Mouse (Mus musculus) liver, embryonic 14.5 days (tissue): ENCODE data around the gene Mmp17. TPM values are rescaled to one million over a fixed set of nuclear protein-coding genes. Genes with fewer than 3 reads are reported as not detected.

ENCODE experiments used
- ATAC-seq: fragments of 200-750 bp; cut with Nextera tagmentation; 2 replicates; pipeline ENCODE4 v1.8.0; 2017; ENCODE audit warnings: moderate number of reproducible peaks, mild to moderate bottlenecking, moderate library complexity; ENCODE audit not compliant: insufficient read depth
- DNase-seq, 3 experiments: peaks; one replicate each; pipeline ENCODE4 v3.0.0-alpha.2; 2012 to 2013; ENCODE audit warnings: low read depth in 3 of 3, low spot score in 3 of 3
- H3K27ac ChIP-seq: fragments of 300-500 bp; sonication (generic); 2 replicates; pipeline ENCODE4 v1.5.1; 2014; ENCODE audit warnings: moderate library complexity, mild to moderate bottlenecking, control low read depth, inconsistent platforms
- H3K27me3 ChIP-seq: fragments of 300-500 bp; sonication (generic); 2 replicates; pipeline ENCODE4 v1.6.1; 2014; ENCODE audit warnings: mild to moderate bottlenecking, low read length, moderate library complexity; ENCODE audit not compliant: control insufficient read depth, insufficient read depth
- H3K36me3 ChIP-seq: fragments of 300-500 bp; sonication (generic); replicated peaks from 2 replicates; pipeline ENCODE4 v1.6.1; 2014; ENCODE audit warnings: low read depth; ENCODE audit not compliant: control insufficient read depth, insufficient read depth
- H3K4me1 ChIP-seq, 2 experiments: fragments of 200-500 bp in 1 of 2; fragments of 300-500 bp in 1 of 2; sonication (generic) in 1 of 2; replicated peaks; 2 replicates each; pipeline ENCODE4 v1.6.1; 2012 to 2014; ENCODE audit warnings: antibody characterized with exemption in 1 of 2, inconsistent platforms in 1 of 2, low read length in 1 of 2; ENCODE audit not compliant: control insufficient read depth in 2 of 2, insufficient read depth in 2 of 2
- H3K4me2 ChIP-seq: fragments of 300-500 bp; sonication (generic); 2 replicates; pipeline ENCODE4 v1.6.1; 2014; ENCODE audit warnings: low read depth, mild to moderate bottlenecking, control low read depth, moderate library complexity
- H3K4me3 ChIP-seq, 2 experiments: fragments of 200-500 bp in 1 of 2; fragments of 300-500 bp in 1 of 2; sonication (generic) in 1 of 2; 2 replicates each; pipeline ENCODE4 v1.5.1; 2012 to 2014; ENCODE audit warnings: low read depth in 2 of 2, low read length in 2 of 2, mild to moderate bottlenecking in 2 of 2, control low read depth in 1 of 2, inconsistent platforms in 1 of 2, moderate library complexity in 1 of 2; ENCODE audit not compliant: insufficient read depth in 1 of 2
- H3K9ac ChIP-seq: fragments of 300-500 bp; sonication (generic); replicated peaks from 2 replicates; pipeline ENCODE4 v1.6.1; 2014; ENCODE audit warnings: mild to moderate bottlenecking, control low read depth, moderate library complexity
- H3K9me3 ChIP-seq: fragments of 300-500 bp; sonication (generic); 2 replicates; pipeline ENCODE4 v1.6.1; 2016; ENCODE audit warnings: low read length, mixed read lengths; ENCODE audit not compliant: control insufficient read depth
- CTCF ChIP-seq: IDR thresholded peaks from 2 replicates; pipeline ENCODE4 v1.5.1; 2016; ENCODE audit warnings: antibody characterized with exemption, low read depth, control low read depth
- EP300 ChIP-seq: IDR thresholded peaks from 2 replicates; pipeline ENCODE4 v1.6.1; 2016; ENCODE audit warnings: antibody characterized with exemption, low read depth
- WGBS: fragments of 180-500 bp; shearing (Covaris S2); extraction: QIAGEN DNeasy Blood & Tissue Kit; methylation state at CpG from one replicate; pipeline ENCODE4 v1.1.7; 2014; ENCODE audit not compliant: insufficient replicate concordance; 5-methylcytosine and 5-hydroxymethylcytosine counted together
- polyA plus RNA-seq, 2 experiments: library from polyadenylated mRNA; depleted of rRNA in 1 of 2; stranded (reverse) in 1 of 2; unstranded in 1 of 2; fragments of >200 nt; fragmentation: Nextera tagmentation in 1 of 2; extraction: Ambion mirVana in 1 of 2; gene quantifications; 2 replicates each; pipeline versions ENCODE4 v1.2.1 to v1.2.3; 2012 to 2014

The Mmp17 gene
- polyA plus RNA-seq (2012; rRNA removed) (0.18 and 0.26 TPM in 2 replicates), polyA plus RNA-seq (2014; fragmentation: Nextera tagmentation; extraction: Ambion mirVana) (0.20 and 0.49 TPM in 2 replicates)

- ATAC-seq = peak; percentile 89
- DNase-seq = peak; percentile 63 to 69 (median 64)
Observed at GRCm38 (mm10) chr5:129583761-129584582, at the start of gene Mmp17. Mmp17 (plus strand) TSS chr5:129584169.

GRCm38 (mm10) chr5:129534500-129534899 is 49.5 kb upstream of the Mmp17 start:
- TF ChIP-seq EP300 = no peak
- DNase-seq = no peak
- Histone ChIP-seq H3K27me3 (no peaks in the 10 kb centered on the region), H3K36me3 (peaks cover 8% of the 10 kb centered on the region), H3K4me3 (no peak overlapping the region), H3K4me1 (no peaks in the 10 kb centered on the region; a peak in 1 of 4 replicates), H3K4me2 (no peak overlapping the region), H3K9ac (no peak overlapping the region), H3K27ac (no peak overlapping the region), H3K9me3 (no peaks in the 10 kb centered on the region)
- 83% methylated on average over 2 of the region's 2 CpGs for WGBS
- no peak for ATAC-seq

More at GRCm38 (mm10) chr5:129583761-129584582, at the start of gene Mmp17:
- Histone ChIP-seq H3K36me3 (no peaks in the 10 kb centered on the region), H3K4me2 (peak within 1 kb of the TSS; percentile 68), H3K9me3 (no peaks in the 10 kb centered on the region), H3K27ac (no peak within 1 kb of the TSS), H3K9ac (peak within 1 kb of the TSS; percentile 5; the same call in 1 of the 2 replicates), H3K27me3 (peaks cover 64% of the 10 kb centered on the region), H3K4me3 (peak within 1 kb of the TSS; percentile 54 to 60), H3K4me1 (no peaks in the 10 kb centered on the region)
- TF ChIP-seq CTCF = peak; percentile 84
- no peak for TF ChIP-seq EP300
- under 1% methylated on average over 79 of the region's 80 CpGs for WGBS

GRCm38 (mm10) chr5:129535021-129535420 is 48.9 kb upstream of the Mmp17 start:
- H3K9ac ChIP-seq = no peak overlapping the region
- DNase-seq (no peak), ATAC-seq (no peak)
- TF ChIP-seq EP300 (no peak), CTCF (no peak)
- peaks cover 13% of the 10 kb centered on the region for H3K36me3 ChIP-seq
- no peak overlapping the region for H3K4me2 ChIP-seq
- H3K27ac ChIP-seq = no peak overlapping the region
- H3K27me3 ChIP-seq = no peaks in the 10 kb centered on the region
- H3K9me3 ChIP-seq = no peaks in the 10 kb centered on the region
- no peak overlapping the region for H3K4me3 ChIP-seq
- WGBS = 77% methylated on average over 2 of the region's 2 CpGs
- H3K4me1 ChIP-seq = no peaks in the 10 kb centered on the region; a peak in 1 of 4 replicates

- H3K4me1 ChIP-seq = no peaks in the 10 kb centered on the region; a peak in 1 of 4 replicates
- H3K36me3 ChIP-seq = peaks cover 16% of the 10 kb centered on the region
- H3K4me2 ChIP-seq = no peak overlapping the region
- H3K27me3 ChIP-seq = no peaks in the 10 kb centered on the region
- no peak for DNase-seq
- H3K4me3 ChIP-seq = no peak overlapping the region
- H3K9me3 ChIP-seq = no peaks in the 10 kb centered on the region
- no peak for ATAC-seq
- H3K9ac ChIP-seq = no peak overlapping the region
- TF ChIP-seq CTCF (no peak), EP300 (no peak)
- no peak overlapping the region for H3K27ac ChIP-seq
- 80% methylated on average over 3 of the region's 3 CpGs for WGBS
Observed at GRCm38 (mm10) chr5:129535431-129535830, 48.5 kb upstream of the Mmp17 start.

DNA sequence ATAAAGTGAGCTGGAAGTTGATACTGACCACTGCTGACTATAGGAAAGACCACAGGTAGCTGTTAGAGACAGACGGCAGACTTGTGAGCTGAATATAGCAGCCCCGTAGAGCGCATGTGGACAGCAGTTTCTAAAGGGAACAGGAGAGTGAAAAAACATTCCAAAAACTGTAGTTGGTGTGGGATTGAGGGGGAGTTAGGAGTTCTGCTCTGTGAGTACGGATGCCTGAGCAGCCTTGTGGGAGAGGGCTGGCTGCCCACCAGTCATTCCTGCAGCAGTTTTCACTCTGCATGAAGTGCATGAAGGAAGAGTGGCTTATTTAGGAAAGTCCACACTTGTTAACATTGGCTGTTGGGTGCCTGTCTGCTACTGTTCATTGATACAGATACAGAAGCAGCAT is 45.1 kb upstream of the Mmp17 start:
- Histone ChIP-seq H3K4me3 (no peak overlapping the region), H3K4me1 (no peaks in the 10 kb centered on the region; a peak in 1 of 4 replicates), H3K27me3 (no peaks in the 10 kb centered on the region), H3K9ac (no peak overlapping the region), H3K36me3 (peaks cover 46% of the 10 kb centered on the region), H3K4me2 (no peak overlapping the region), H3K9me3 (no peaks in the 10 kb centered on the region), H3K27ac (no peak overlapping the region)
- DNase-seq = no peak
- no peak for ATAC-seq
- WGBS = 81% methylated on average over 4 of the region's 4 CpGs
- TF ChIP-seq CTCF (no peak), EP300 (no peak)
